Mouse (Mus musculus) bone marrow, adult 2 months (tissue): Measurements from ENCODE around the gene BC030867.

Source experiments
- CTCF ChIP-seq: fragments of 200-500 bp; IDR thresholded peaks from 2 replicates; pipeline ENCODE4 v1.5.1; 2011; ENCODE audit warnings: low read length, control low read depth; ENCODE audit not compliant: control insufficient read depth, insufficient read depth
- POLR2A ChIP-seq: fragments of 200-500 bp; IDR thresholded peaks from 2 replicates; pipeline ENCODE4 v1.6.1; 2011; ENCODE audit warnings: low read depth, mild to moderate bottlenecking, control low read depth, low read length, borderline replicate concordance; ENCODE audit not compliant: control insufficient read depth

- TF ChIP-seq CTCF (no peak), POLR2A (no peak)
Observed at GRCm38 (mm10) chr11:102241874-102242273, 6.8 kb upstream of the BC030867 start.
